9 mouse cellular contexts compared by ENCODE assay signal in the genomic region with DNA sequence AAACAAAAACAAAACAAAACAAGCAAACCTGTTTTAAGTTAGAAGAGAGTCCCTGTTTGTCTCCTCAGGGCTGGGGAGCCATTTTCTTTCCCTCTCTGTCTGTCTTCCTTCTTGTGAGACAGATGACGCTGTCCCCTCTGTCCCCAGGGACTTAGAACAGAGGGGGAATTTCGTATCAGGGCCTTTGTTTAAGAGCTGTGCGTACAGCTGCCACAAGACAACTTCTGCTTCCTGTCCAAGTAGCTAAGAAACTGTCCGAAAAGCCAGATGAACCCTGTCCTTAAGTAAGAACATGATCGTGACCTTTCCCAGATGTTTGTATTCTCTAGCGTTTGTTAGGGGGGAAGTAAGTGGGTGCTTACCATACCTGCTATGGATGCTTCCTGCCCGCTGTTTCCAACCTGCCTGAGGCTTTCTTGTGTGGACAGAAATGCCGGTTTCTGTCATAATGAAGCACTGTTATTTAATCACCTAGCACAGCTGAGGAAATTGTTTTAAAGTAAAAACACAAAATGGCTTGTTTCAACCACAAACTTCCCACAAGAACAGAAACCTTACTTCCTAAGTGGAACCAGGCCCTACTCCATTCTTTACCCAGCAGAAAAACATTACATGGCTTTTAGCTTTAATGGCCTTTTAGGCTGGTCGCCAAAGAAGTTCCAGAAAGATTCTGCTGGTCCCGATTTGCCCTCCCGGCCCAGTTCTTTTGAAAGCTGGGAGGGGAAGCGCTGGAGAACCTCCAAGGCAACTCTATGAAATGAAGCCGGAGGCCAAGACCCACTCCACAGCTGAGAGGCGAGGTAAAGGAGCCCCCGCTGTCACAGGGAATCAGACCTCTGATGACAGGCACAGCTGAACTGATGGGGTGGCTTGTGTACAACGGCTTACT.
DNase-seq lines count a peak whose midpoint lies in the region; ATAC-seq and TF ChIP-seq lines count a peak whose summit lies in the region.
"Had no signal": no experiment of that assay in that cellular context is flagged by ENCODE, and none has a peak within 500 bp of the region (broad histone marks: within the 10 kb centered on the region; RNA-seq: fewer than 3 reads in every experiment).

No protein-coding gene starts in this region.

- ATAC-seq in heart, embryonic 13.5 days (ENCODE audit: extremely low read depth, insufficient number of reproducible peaks, low FRiP score, low TSS enrichment): no peak
- ATAC-seq in limb, embryonic 12.5 days (ENCODE audit: insufficient number of reproducible peaks, insufficient read depth, low FRiP score, low TSS enrichment, low read depth): no peak

- H3K36me3 ChIP-seq in CH12.LX (replicated peaks in 1 of 2; ENCODE audit: control insufficient read depth in 1 of 2, insufficient read depth in 1 of 2, low read length in 1 of 2): no peaks in the 10 kb centered on the region
- H3K36me3 ChIP-seq in heart, embryonic 13.5 days: no peaks in the 10 kb centered on the region
- no peaks in the 10 kb centered on the region for H3K36me3 ChIP-seq in limb, embryonic 12.5 days

- TF ChIP-seq RAD21 in CH12.LX (IDR thresholded peaks at IDR 0.05; ENCODE audit: low read depth, low read length): no peak

- TF ChIP-seq EP300 in CH12.LX (IDR thresholded peaks at IDR 0.05; ENCODE audit: low read length): peak; percentile 33; the same call in 1 of the 2 replicates

- peak overlapping the region; percentile 37; the same call in 1 of the 2 replicates for H3K27ac ChIP-seq in CH12.LX (ENCODE audit: insufficient read depth, low read depth)
- peak overlapping the region; percentile 71 for H3K27ac ChIP-seq in heart, embryonic 13.5 days (replicated peaks)
- H3K27ac ChIP-seq in limb, embryonic 12.5 days: peak overlapping the region; percentile 84
- H3K27ac ChIP-seq: macrophage had no signal

- TF ChIP-seq CTCF in CH12.LX (conservative IDR thresholded peaks at IDR 0.05 in 1 of 2, IDR thresholded peaks at IDR 0.05 in 1 of 2; ENCODE audit: low read depth in 2 of 2, low read length in 2 of 2): no peak

- peak; percentile 8 for DNase-seq in gastrocnemius, adult 18-20 months (ENCODE audit: low spot score)
- DNase-seq in gastrocnemius, postnatal 25 days: no peak
- DNase-seq in CH12.LX (ENCODE audit: extremely low read depth): peak; percentile 90
- no peak for DNase-seq in adrenal gland, postnatal 25 days
- DNase-seq in layer of hippocampus, adult 11-12 months (ENCODE audit: low spot score): no peak
- DNase-seq in frontal cortex, postnatal 36 days (ENCODE audit: low spot score in 2 of 2): no peak

- dilution Hi-C loops in CH12.LX (cut with MboI; ENCODE audit: extremely low pct_ligation_motif_present, extremely low pct_unique_long_range_greater_than_20kb, low sequenced_read_pairs): no loop called here

- no peaks in the 10 kb centered on the region for H3K9me3 ChIP-seq in CH12.LX (replicated peaks; ENCODE audit: low read length)
- H3K9me3 ChIP-seq in heart, embryonic 13.5 days: no peaks in the 10 kb centered on the region
- no peaks in the 10 kb centered on the region for H3K9me3 ChIP-seq in limb, embryonic 12.5 days

- no peak overlapping the region for H3K4me3 ChIP-seq in CH12.LX (replicated peaks in 1 of 3; ENCODE audit: low read depth in 2 of 3, low read length in 2 of 3, poor library complexity in 1 of 3)
- H3K4me3 ChIP-seq in heart, embryonic 13.5 days: no peak overlapping the region
- H3K4me3 ChIP-seq in limb, embryonic 12.5 days (replicated peaks): no peak overlapping the region

- H3K4me2 ChIP-seq in CH12.LX (ENCODE audit: insufficient read depth, low read depth, poor library complexity, severe bottlenecking): peak overlapping the region; percentile 52; the same call in 1 of the 2 replicates
- no peak overlapping the region for H3K4me2 ChIP-seq in heart, embryonic 13.5 days
- 0 out of 2 replicates have a peak overlapping the region, but pooled peaks have one; percentile 8 for H3K4me2 ChIP-seq in limb, embryonic 12.5 days

- H3K4me1 ChIP-seq in CH12.LX (ENCODE audit: control insufficient read depth in 1 of 2, insufficient read depth in 2 of 2): peaks cover 3 to 25% of the 10 kb centered on the region in 2 experiments; a peak in 3 of 4 replicates
- H3K4me1 ChIP-seq in heart, embryonic 13.5 days: peaks cover 6% of the 10 kb centered on the region; the same call in 1 of the 2 replicates
- peaks cover 17% of the 10 kb centered on the region for H3K4me1 ChIP-seq in limb, embryonic 12.5 days (replicated peaks)

- in situ Hi-C loops in CH12.LX (cut with MboI; ENCODE audit: low pct_ligation_motif_present, low pct_unique_long_range_greater_than_20kb, low sequenced_read_pairs): no loop called here

- no peaks in the 10 kb centered on the region for H3K79me2 ChIP-seq in CH12.LX (replicated peaks; ENCODE audit: control insufficient read depth, extremely low read depth, insufficient read depth, poor library complexity, severe bottlenecking)

- WGBS in heart, embryonic 13.5 days: 50% methylated on average over 16 of the region's 16 CpGs
- 27% methylated on average over 16 of the region's 16 CpGs for WGBS in limb, embryonic 12.5 days

- H3K27me3 ChIP-seq in CH12.LX (replicated peaks): no peaks in the 10 kb centered on the region
- H3K27me3 ChIP-seq in heart, embryonic 13.5 days (replicated peaks): no peaks in the 10 kb centered on the region; the same call in 1 of the 2 replicates
- no peaks in the 10 kb centered on the region for H3K27me3 ChIP-seq in limb, embryonic 12.5 days

- no peak for TF ChIP-seq POLR2A in CH12.LX (IDR thresholded peaks at IDR 0.05; ENCODE audit: low read depth, low read length)

- no peak overlapping the region for H3K9ac ChIP-seq in CH12.LX (ENCODE audit: insufficient read depth, low read depth)
- H3K9ac ChIP-seq in heart, embryonic 13.5 days: no peak overlapping the region
- H3K9ac ChIP-seq in limb, embryonic 12.5 days (replicated peaks): no peak overlapping the region

TF ChIP-seq in CH12.LX, 34 proteins besides CTCF, POLR2A, EP300 and RAD21:
- no peak for TF ChIP-seq JUND (conservative IDR thresholded peaks at IDR 0.05; ENCODE audit: low read depth, low read length)
- TF ChIP-seq UBTF (IDR thresholded peaks at IDR 0.05; ENCODE audit: low read depth, low read length): no peak
- no peak for TF ChIP-seq RCOR1 (conservative IDR thresholded peaks at IDR 0.05; ENCODE audit: low read depth, low read length)
- TF ChIP-seq KAT2A (IDR thresholded peaks at IDR 0.05; ENCODE audit: insufficient replicate concordance, low read length): no peak
- TF ChIP-seq MXI1 (IDR thresholded peaks at IDR 0.05; ENCODE audit: low read depth, low read length): no peak
- TF ChIP-seq E2F4 (IDR thresholded peaks at IDR 0.05; ENCODE audit: insufficient replicate concordance, low read depth, low read length): no peak
- no peak for TF ChIP-seq HCFC1 (IDR thresholded peaks at IDR 0.05; ENCODE audit: low read depth, low read length)
- no peak for TF ChIP-seq GABPA (IDR thresholded peaks at IDR 0.05; ENCODE audit: insufficient replicate concordance, low read depth, low read length)
- TF ChIP-seq TBP (conservative IDR thresholded peaks at IDR 0.05; ENCODE audit: low read depth, low read length): no peak
- no peak for TF ChIP-seq POLR2AphosphoS2 (IDR thresholded peaks at IDR 0.05; ENCODE audit: low read depth, low read length)
- no peak for TF ChIP-seq MAZ (IDR thresholded peaks at IDR 0.05; ENCODE audit: low read depth, low read length)
- 0 out of 2 replicates have a peak, but pooled peaks have one; percentile 12 for TF ChIP-seq TCF12 (IDR thresholded peaks at IDR 0.05; ENCODE audit: low read depth, low read length)
- peak; percentile 29; the same call in 1 of the 2 replicates for TF ChIP-seq ETS1 (conservative IDR thresholded peaks at IDR 0.05; ENCODE audit: low read depth, low read length)

Comparison
In these comparisons a context has a peak if more than half of its experiments do, and no peak if none do; other contexts are left out.
1. DNase-seq: peak in gastrocnemius, adult 18-20 months (single experiment) and CH12.LX (single experiment); none in gastrocnemius, postnatal 25 days (single experiment), adrenal gland, postnatal 25 days (single experiment), layer of hippocampus, adult 11-12 months (single experiment) and frontal cortex, postnatal 36 days (0 of 2).
2. Peak in every context shown above with its lines, with median percentiles within 50 percentile points of each other: H3K27ac ChIP-seq.